Mouse (Mus musculus) naive thymus-derived CD4-positive, alpha-beta T cell, adult 2 months (primary cell): ENCODE results near the gene Hspb6.

ENCODE experiments used
- DNase-seq: peaks from one replicate; pipeline ENCODE4 v3.0.0-alpha.2; 2011; ENCODE audit warnings: low read depth

The Hspb6 gene

DNA sequence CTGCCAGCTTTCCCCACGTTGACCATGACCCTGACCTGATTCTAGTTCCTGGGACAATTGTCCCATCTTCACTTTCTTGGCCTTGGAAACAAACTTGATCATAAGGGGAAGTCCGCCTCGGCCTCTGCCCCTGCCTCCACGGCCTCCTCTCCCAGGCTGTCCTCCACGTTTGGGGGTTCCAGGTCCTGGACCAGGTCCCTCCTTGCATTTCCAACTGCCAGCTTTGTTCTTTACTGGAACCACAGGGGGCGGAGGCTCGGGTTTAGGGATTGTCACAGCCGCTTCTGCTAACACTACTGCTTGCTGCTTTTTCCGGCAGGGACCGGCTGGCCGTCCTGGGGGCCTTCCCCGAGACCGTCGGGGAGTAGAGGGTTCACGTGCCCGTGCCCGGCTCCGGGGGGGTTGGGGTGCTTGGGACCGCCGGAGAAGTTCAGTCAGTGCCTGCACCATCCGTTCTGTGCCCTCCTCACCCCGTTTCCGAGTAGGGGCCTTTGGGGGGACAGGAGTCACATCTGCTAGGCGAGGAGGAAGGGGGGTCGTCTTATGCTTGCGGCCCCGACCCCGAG lies 34.6 kb downstream of the Hspb6 start:
- no peak for DNase-seq

DNA sequence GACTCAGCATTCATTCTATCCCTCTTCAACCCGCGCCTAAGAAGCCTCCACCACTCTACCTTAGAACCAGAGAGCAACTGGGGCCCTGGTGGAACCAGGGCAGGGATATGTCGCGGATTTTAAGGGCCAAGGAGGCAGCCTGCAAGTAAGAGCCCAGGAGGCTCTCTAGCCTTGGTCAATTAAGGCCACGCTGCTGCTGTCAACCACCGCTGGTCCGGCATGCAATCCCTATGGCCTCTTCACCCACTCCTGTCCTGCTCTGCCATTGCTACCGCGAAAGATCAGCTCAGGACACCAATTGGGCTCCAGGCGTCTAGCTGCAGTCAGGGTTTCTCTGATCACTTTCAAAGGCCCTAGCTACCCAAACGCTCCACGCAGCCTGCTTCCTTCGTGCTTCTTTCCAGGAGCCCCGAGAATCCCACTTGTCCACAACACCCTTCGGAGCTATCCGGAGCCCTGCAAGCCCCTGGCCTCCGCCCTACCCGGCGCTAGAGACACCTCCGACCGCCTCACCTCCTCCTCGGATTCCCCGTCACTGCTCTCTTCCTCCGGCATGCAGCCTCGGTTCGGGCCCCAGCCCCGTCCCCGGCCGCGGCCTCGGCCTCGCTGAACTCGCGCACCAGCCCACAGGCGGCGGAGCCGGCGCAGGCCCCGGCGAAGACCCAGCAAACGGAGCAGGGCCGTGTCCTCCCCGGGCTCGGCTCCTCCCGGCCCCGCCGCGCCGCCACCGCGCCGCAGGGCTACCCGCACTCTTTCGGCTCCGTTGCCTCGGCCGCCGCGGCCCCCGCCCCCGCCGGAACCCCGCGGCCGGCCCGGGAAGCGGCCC lies 36.1 kb downstream of the Hspb6 start:
- peak; percentile 70 for DNase-seq

DNA sequence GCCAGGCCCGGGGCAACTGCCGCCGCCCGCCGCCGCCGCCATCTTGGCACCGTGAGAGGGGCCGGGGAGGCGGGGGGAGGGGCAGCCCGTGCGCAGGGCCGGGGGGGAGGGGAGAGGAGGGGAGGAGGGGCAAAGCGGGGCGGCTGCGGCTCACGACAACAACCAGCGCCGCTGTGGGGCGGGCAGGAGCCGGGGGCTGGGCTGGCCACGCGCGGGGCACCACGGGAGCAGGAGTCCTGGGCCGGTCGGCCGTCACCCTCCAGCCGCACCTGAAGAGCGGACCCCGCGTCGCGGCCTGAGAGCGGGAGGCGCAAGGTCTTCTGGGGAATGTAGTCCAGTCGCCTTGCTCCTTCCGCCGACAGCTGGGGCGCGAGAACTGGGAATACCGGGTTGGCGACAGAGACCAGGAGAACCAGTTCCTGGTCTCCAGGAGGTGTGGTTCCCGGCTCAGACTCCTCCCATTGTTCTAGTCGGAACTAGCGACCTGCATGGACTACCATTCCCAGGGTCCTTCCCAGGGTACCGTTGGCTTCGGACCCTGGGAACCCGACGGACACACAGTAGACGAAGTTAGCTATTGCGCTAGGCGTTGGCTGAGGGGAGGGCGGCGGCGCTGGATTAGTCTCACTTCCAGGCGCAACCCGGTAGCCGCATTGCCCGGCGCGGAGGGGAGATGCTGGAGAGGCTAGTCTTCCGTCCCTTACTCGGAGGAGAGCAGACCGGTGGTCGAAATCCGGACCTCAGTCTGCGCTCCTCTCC lies 36.9 kb downstream of the Hspb6 start, which contains the start of gene Kmt2b:
TSS of gene Kmt2b (minus strand) at position 51 of the 759 bp plus-strand sequence.
- peak; percentile 93 for DNase-seq

- peak; percentile 78 for DNase-seq
Observed at GRCm38 (mm10) chr7:30589435-30590301, 37.7 kb downstream of the Hspb6 start.

DNA sequence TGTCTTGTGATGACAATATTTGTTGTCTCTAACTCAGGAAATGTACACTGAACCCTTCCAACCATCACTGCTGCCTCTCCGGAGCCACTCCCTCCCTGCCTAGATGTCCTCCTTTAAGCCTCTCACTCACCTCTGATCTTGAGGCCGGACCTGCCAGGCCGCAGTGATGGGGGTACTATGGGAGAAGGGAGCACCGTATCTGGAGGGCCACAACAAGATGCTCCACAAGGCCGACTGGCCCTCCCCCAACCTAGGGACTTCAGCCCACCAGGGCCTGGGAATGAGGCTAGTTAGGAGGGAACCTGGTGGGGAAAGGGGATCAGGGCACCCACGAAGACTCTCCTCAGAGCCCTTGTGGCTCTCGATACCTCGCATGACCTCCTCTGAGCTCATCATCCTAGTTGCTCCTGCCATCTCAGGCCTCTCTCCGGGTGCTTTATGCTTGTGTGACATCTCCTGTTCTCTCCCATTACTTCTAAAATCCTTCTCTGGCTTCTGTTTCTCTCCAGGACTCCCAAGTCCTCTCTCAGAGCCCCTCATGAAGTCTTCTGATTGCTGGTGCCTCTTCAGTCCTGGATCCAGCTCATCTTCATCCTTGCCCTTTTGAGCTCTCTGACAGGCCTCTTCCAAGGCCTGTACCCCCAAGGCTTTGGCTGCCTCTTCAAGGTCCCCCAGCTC lies 39.1 kb downstream of the Hspb6 start:
- DNase-seq: no peak

DNA sequence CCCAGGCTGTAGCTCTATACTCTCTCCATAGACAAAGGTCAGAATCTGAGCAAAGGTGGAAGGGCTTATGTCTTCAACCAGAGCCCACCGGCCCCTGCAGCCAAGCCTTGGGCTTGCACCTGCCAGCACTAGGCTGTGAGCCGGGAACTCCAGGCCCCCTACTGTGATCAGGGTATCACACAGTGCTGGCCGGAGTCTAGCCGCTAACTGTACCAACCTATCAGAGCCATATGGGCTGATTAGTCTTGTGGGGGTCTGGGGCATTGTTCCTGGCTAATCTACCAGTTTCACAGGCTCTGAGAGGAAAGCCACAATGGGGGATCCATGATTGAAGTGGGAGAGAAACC lies 39.6 kb downstream of the Hspb6 start:
- DNase-seq: no peak

DNA sequence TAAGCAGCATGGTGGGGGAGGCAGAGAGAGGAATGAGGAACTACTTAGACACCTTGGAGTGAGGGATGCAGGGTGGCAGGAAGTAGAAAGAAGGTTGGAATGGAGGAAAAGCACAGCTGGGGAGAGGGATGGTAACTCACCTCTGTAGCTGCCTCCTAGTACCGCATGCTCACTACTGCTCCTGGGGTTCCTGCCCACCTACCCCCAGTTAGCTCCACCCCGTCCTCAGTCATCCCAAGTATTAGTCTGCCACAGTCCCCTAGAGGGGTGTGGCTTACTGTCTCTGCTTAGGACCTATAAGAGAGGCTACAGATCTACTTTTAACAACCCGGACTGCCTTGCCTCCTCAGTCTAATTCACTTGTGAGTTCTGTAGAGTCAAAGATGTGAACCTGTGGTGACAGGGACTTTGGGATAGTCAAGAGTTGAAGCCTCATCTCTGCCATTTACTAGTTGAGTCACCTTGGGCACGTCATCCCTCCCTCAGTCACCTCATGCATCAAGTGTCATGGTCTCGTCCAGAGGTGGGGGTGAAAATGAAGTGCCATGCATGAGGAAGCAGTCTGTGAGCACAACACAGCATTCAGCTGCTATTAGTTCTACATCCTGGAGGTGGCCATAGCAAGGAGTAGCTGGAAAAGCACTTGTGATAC lies 40.9 kb downstream of the Hspb6 start:
- no peak for DNase-seq

DNA sequence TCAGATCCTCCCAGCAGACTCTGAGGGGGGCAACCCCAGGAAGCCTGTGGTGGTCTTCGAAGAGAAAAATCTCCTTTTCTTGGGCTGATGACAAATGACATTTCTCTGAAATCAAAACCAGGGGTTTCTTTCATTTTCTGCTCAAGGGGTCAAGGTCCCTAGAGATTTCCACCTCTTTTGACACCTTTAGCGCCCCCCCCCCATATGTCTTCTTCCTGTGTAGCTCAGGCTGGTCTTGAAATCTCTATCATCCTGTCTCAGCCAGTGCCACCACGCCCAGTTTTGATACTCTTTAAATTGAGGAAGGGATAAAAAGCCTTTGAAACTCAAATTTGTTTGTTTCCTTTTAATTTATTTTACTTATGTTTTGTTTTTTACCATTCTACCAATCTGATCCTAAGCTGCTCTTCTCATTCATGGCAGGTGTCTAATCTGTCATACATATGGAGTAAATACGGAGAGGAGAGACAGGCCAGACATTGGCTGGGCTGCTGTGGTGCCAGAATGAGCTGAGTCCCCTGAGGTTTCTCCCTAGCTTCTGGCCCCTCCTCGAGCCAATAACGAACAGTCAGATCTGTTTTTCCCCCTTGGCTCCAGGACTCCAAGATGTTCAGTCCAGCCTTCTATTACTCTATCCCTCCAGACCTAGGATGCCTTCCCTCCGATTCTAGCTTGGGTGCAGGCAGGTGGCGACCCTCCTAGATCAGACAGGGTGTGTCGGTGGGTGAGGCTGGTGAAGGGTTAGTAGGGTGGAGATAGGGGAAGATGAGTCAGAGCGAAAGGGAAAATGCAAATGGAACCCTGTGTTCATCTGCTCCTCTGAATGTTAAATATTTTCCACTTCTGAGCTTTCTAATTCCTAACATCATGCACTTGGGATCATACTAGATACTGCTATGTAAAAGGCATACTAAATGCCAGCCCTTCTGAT lies 41.9 kb downstream of the Hspb6 start:
- DNase-seq: no peak

GRCm38 (mm10) chr7:30594510-30595024 lies 42.6 kb downstream of the Hspb6 start:
- no peak for DNase-seq

GRCm38 (mm10) chr7:30596093-30596492 lies 44.1 kb downstream of the Hspb6 start:
- no peak for DNase-seq

- DNase-seq: no peak
Observed at GRCm38 (mm10) chr7:30596811-30597210, 44.8 kb downstream of the Hspb6 start.

DNA sequence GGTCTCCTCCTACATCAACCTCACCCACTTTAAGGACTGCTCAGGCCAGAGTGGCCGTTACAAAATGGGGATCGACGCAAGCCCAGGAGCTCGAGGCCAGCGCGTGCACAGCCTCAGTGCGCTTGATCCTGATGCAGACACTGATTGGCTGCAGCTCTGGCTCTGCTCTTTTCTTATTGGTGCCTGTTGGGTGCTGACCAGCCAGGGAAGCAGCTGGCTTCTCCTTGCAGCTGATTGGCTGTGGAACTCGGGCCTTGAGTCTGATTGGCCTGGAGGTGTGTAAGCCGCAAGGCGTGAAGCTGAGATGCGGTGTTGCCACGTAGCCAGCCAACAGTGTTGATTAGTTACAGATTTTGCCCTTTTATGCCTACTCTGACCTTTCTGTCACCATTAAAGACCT lies 46.8 kb downstream of the Hspb6 start, which contains the start of gene Zbtb32:
TSS of gene Zbtb32 (minus strand) at position 124 of the 400 bp plus-strand sequence.
- no peak for DNase-seq

- peak; percentile 64 for DNase-seq
Observed at GRCm38 (mm10) chr7:30599933-30600353, 48.0 kb downstream of the Hspb6 start.

DNA sequence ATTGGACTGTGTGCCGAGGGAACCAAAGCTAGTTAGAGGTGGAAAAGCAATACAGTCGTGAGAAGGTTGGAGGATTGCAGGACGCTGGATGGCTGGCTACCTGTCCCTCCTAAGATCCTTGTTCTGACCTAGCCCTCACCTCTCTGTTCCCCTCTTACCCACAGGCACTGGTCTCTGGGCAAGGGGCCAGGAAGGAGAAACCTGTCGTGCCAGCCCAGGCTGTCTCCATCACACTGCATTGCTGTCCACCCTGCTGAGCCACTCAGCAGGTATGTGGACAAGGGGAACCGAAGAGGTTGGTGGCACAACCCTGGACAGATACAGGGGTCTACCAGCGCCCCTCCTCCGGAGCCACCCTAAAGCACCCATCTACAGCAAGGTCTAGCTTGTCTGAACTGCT lies 48.7 kb downstream of the Hspb6 start:
- DNase-seq: no peak

DNA sequence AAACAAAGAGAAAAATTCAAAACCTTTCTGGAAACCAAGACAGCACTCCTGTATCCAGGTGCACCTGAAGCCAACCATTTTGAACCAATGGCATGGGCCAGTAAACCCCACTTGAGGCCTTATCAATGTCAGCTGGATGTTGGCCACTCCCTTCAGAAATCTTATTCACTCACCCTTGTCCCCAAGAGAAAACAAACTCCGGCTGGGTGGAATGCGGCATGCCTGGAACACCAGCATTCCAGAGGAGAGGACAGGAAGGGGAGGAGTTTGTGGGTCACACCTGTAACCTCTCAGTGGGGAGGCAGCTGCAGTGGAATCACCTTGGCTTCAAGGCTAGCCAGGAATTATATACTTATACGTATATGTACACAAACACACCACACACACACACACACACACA lies 50.6 kb downstream of the Hspb6 start:
- DNase-seq: no peak

DNA sequence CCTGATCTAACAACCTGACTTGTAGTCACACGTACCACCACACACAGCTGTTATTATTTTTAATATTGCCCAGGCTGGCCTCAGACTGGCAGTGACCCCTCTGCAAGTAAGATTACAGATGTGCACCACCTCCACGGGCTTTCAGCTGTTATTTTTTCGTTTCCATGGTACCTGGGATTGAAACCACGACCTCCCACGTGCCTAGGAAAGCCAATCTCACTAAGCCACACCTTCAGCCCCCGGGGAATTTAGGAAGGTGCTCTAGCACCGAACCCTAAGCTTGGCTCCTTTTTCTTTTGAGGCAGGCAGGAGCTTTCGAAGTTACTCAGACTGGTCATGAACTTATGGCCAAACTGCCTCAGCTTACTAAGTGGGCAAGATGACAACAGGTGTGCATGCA lies 52.4 kb downstream of the Hspb6 start:
- no peak for DNase-seq

GRCm38 (mm10) chr7:30604944-30605343 lies 53.0 kb downstream of the Hspb6 start:
- DNase-seq: no peak
